Mouse (Mus musculus): Measurements from ENCODE around the gene Crhbp. TPM values are rescaled to one million over a fixed set of nuclear protein-coding genes. Genes with fewer than 3 reads are reported as not detected.

Gene Crhbp
- total RNA-seq, 2 experiments from 2014 or later: not detected

DNA sequence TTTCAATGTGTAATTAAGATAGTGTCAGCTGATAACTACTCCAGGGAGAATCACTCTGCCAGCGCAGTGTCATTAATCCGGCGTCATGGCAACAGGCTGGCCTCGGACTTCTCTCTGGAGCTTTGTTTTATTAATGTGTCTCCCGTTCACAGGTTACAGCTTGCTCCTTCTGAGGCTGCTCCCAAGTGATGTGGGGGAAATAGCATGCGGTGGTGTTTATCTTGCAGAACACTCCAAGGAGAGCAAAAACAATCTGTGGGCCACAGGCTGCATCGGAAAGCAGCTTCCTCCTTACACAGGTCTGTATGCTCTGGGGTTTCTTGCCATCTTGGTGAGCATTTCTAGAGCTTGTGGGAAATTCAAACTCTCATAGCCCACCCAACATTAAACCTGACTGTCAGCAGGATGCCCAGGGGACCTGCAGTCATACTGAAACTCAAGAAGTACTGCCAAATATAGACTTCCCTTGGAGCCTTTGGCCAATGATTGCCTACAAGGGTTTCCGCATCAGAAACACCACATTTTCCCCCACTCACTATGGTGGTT lies 25.4 kb downstream of the Crhbp start:
- intact Hi-C loops (cut with DNase I): no loop called here
- no peak for DNase-seq

DNA sequence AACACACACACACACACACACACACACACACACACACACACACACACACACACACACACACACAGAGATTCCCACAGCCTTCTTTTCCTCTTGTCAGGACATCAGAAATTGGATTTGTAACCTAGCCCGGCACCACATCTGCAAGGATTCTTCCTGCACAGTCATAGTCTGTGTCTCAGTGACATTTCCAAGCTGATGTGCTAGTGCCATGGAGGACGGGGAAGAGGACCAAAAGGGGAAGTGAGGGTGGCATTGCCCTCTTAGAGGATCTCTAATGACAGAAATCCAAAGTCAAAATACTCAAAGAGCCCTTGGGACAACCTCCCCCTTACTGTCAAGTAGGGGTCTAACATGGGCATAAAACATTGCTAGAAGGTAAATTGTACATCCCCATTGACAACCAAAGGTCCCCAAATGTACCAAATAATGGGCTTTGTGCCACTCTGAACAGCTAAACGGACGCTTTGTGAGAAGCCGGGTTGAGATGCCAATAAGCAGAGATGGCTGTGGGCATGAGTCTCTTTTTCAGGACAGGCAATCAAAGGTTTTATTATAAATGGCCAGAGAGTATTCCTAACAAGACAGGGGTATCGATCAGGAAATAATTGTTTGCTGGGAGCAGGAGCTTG lies 26.0 kb downstream of the Crhbp start:
- intact Hi-C loops (cut with DNase I): no loop called here
- DNase-seq: no peak

DNA sequence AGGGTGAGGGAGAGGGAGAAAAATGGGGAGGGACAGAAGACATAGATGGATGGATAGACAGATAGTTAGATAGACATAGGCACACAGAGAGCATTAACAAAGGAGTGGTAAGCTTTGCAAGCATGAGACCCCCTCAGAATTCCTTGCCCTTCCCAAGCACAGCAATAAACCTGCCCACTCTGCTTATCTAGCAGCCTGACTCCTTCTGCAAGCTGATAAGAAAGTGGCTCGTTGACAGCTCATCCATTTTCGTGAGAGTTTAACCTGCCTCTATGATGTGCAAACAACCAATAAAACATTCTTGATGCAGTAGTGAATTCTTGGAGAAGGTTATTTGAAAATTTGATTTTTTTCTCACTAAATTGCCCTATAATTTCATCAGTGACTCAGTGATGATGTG lies 32.5 kb downstream of the Crhbp start:
- intact Hi-C loops (cut with DNase I): no loop called here
- no peak for DNase-seq

DNA sequence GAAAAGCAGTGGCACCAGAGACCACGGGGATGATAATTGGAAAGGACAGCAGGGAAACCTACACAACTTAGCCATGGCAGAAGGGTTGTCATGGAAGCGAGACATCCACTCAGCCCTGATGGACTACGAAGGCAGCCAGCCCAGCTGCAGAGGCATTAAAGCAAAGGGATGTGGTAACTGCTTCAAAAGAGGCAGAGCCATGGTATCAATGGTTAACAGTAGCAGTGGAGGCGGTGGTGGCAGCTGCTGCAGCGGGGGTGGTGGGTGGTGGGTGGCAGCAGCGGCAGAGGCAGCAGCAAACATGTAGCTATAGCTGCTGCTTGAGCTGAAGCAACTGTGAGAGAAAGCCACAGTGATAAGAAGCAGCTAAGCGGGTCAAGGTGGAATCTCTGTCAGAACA lies 51.5 kb downstream of the Crhbp start:
- intact Hi-C loops (cut with DNase I): loop anchor here (5.0 kb wide), 2 partner anchors 274 to 329 kb away; no protein-coding TSS in a partner anchor
- DNase-seq: no peak

DNA sequence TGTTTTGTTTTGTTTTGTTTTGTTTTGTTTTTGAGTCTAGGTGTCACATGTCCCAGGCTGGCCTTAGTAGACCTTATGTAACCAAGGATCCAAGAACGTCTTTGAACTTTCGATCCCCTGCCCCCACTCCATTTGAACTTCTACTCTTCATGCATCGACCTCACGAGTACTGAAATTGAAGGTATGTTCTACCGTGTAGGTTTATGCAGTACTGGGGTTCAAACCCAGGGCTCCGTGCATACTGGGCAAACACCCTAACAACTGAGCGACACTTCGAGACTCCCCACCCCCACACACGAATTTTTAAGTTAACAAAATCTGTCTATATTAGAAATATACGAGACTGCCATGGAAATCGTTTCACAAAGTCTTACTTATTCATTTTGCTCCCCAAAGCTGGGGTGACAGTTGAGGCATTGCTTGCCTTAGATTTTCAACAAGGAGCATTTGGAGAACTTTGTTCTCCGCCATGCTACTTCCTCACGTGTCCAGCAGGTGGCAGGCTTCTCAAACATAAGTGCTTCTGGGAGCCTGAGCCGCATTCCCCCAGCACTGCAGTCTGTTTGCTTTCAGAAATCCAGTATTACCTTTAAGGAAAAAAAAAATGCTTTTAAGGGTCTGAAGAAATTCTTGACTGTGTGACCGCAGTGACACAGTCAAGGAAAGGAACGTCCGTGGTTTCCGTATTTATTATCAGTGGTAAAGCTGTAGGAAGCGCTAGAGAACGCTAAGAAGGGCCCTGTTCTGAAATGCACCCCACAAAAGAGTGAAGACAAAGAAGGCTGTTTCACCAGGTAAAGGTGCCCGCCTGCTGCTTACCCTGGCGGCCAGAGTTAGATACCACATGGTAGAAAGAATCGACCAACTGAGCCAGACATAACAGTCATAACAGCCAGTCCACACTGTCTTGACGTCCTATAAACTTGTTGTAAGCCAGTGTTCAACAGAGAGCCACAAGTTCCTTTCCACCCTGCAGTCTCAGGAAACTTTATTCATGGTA lies 54.6 kb downstream of the Crhbp start:
- intact Hi-C loops (cut with DNase I): loop anchor here (1.0 to 5.0 kb wide), 3 partner anchors 91 to 332 kb away; no protein-coding TSS in a partner anchor
- DNase-seq: peak; percentile 75 to 87

DNA sequence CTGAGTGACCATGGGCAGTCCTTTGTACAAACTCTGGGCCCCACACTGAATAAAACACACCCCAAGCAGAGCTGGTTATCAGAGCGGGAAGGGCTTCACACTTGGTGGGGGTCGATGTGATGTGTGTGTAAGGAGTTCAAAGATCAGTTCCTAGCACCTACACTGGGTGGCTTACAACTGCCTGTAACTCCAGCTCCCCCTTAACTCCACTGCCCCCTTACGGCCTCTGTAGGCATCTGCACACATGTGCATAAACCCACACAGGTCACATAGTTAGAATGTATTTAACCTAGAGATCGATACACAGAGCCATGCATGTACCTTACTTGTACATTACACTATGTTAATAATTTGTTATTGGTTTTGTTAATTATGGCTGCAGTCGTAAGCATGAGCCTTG lies 56.5 kb downstream of the Crhbp start:
- intact Hi-C loops (cut with DNase I): no loop called here
- DNase-seq: no peak

DNA sequence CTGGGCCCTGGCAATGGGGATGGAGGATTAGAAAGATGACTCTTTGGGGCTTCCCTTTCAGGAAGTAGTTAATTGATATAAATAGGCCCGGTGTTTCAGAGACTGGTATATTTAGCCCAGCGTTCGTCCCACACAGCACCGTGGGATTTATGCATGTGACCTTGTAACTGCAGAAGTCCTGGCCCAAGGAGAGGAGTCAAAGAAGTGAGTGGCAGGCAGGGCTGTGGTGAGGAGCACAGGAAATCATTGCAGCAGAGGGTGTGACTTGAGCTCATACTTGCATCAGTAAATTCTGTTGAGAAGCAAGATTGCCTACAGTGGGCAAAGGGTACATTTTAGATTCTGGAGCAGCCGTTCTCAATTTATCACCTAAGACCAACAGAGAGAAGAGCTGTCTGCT lies 62.3 kb downstream of the Crhbp start:
- intact Hi-C loops (cut with DNase I): no loop called here
- peak; percentile 15 to 20 for DNase-seq

Other genes starting within 250 kb of the Crhbp start
- 1 to 10 TPM; 6.5 to 7.9 TPM for gene Pde8b, start 194.6 kb downstream of the Crhbp start, total RNA-seq (2021)
- 10 to 100 TPM; 29.2 to 30.0 TPM for gene Zbed3, start 121.3 kb downstream of the Crhbp start, total RNA-seq (2021)
- gene Aggf1, start 69.6 kb downstream of the Crhbp start, total RNA-seq (2021): 10 to 100 TPM; 25.7 to 28.2 TPM
- not detected for gene S100z, start 33.8 kb upstream of the Crhbp start, total RNA-seq (2021)
- 1 to 10 TPM in 1 of 2 experiments, under 1 TPM in 1; 0.96 to 1.0 TPM for gene F2rl1, start 80.3 kb upstream of the Crhbp start, total RNA-seq (2021)
- gene F2r, start 173.6 kb upstream of the Crhbp start, total RNA-seq (2021): 10 to 100 TPM; 49.6 to 50.1 TPM

Measured in heart, postnatal 10 days (tissue).